Mouse (Mus musculus) midbrain, postnatal 0 days (tissue): ENCODE measurements around the gene Vegfd. TPM values are rescaled to one million over a fixed set of nuclear protein-coding genes. Genes with fewer than 3 reads are reported as not detected.

Experiments used
- ATAC-seq: fragments of 200-750 bp; cut with Nextera tagmentation; 2 replicates; pipeline ENCODE4 v1.8.0; 2017; ENCODE audit warnings: moderate number of reproducible peaks, mild to moderate bottlenecking, moderate TSS enrichment, moderate library complexity; ENCODE audit not compliant: low FRiP score
- DNase-seq: peaks from one replicate; pipeline ENCODE4 v3.0.0-alpha.2; 2015; ENCODE audit warnings: low spot score
- H3K27ac ChIP-seq: fragments of 300-500 bp; sonication (generic); 2 replicates; pipeline ENCODE4 v1.5.1; 2014; ENCODE audit warnings: low read depth, mild to moderate bottlenecking, low read length, mixed read lengths
- H3K27me3 ChIP-seq: fragments of 300-500 bp; sonication (generic); 2 replicates; pipeline ENCODE4 v1.6.1; 2014; ENCODE audit warnings: low read length, control low read depth, mixed read lengths; ENCODE audit not compliant: insufficient read depth
- H3K36me3 ChIP-seq: fragments of 300-500 bp; sonication (generic); 2 replicates; pipeline ENCODE4 v1.6.1; 2014; ENCODE audit warnings: low read length, control low read depth, mixed read lengths; ENCODE audit not compliant: insufficient read depth
- H3K4me1 ChIP-seq: fragments of 300-500 bp; sonication (generic); 2 replicates; pipeline ENCODE4 v1.6.1; 2014; ENCODE audit warnings: mild to moderate bottlenecking, control low read depth, antibody characterized with exemption, low read length, mixed read lengths; ENCODE audit not compliant: insufficient read depth
- H3K4me2 ChIP-seq: fragments of 300-500 bp; sonication (generic); 2 replicates; pipeline ENCODE4 v1.6.1; 2014; ENCODE audit warnings: low read depth, mild to moderate bottlenecking, low read length, mixed read lengths; ENCODE audit not compliant: poor library complexity, severe bottlenecking
- H3K4me3 ChIP-seq: fragments of 300-500 bp; sonication (generic); 2 replicates; pipeline ENCODE4 v1.5.1; 2014; ENCODE audit warnings: low read depth, mild to moderate bottlenecking, low read length, moderate library complexity
- H3K9ac ChIP-seq: fragments of 300-500 bp; sonication (generic); replicated peaks from 2 replicates; pipeline ENCODE4 v1.6.1; 2014; ENCODE audit warnings: mild to moderate bottlenecking, low read length, moderate library complexity, mixed read lengths; ENCODE audit not compliant: poor library complexity, severe bottlenecking
- H3K9me3 ChIP-seq: fragments of 300-500 bp; sonication (generic); 2 replicates; pipeline ENCODE4 v1.6.1; 2016; ENCODE audit warnings: low read length, control low read depth
- CTCF ChIP-seq: IDR thresholded peaks from 2 replicates; pipeline ENCODE4 v1.5.1; 2016; ENCODE audit warnings: antibody characterized with exemption, mild to moderate bottlenecking
- WGBS: fragments of 180-500 bp; shearing (Covaris S2); extraction: QIAGEN DNeasy Blood & Tissue Kit; methylation state at CpG from one replicate; pipeline ENCODE4 v1.1.7; 2014; 5-methylcytosine and 5-hydroxymethylcytosine counted together
- polyA plus RNA-seq: library from polyadenylated mRNA; unstranded; fragments of >200 nt; fragmentation: Nextera tagmentation; extraction: Ambion mirVana; gene quantifications from 2 replicates; pipeline ENCODE4 v1.2.1, GENCODE M21; 2015
- total RNA-seq: library from RNA; depleted of rRNA; stranded (reverse); fragments of >200 nt; gene quantifications from 2 replicates; pipeline ENCODE4 v1.2.3, GENCODE M21; 2014; rRNA removed

Vegfd gene
- total and polyA plus RNA-seq, 2 experiments from 2014 or later, result 0.10 to 0.11 TPM

DNA sequence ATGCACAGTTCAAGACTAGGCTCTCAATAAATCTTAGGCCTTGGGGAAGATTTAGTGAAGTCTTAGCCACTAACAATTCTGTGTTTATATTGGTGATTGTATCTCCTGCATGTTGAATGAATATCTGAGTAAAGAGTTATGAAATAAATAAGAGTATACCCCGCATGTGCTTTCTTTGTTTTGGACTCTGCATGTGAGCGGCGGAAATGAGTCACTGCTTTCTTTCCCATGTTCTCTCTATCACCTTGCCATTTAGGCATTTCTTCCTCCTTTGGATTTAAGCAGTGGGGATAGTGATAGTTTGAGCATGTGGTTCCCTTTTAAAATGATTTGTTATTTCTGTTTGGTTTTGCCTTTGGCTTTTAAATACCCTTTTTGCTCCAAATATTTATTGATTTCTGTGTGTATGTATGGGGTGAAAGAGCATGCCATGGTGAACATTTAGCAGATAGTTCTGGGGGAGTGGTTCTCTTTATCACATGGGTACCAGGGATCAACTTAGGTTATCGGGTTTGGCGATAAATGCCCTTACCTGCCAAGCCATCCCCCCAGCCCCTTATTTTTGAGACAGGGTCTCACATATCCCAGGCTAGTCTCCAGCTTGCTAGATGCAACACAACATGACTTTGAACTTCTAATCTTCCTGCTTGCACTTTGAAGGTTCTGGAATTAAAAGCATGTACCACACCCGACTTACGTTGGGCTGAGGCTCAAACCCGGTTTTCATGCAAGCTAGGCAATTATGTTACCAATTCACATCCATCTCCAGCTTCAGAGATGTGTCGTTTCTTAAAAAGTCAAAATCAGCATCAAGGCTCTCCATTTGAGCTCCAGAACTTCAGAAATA, 73.9 kb downstream of the Vegfd start:
- H3K4me3 ChIP-seq, result no peak overlapping the region
- WGBS, result 92% methylated on average over 9 of the region's 9 CpGs
- no peak overlapping the region for H3K9ac ChIP-seq
- no peaks in the 10 kb centered on the region for H3K9me3 ChIP-seq
- no peak for ATAC-seq
- no peak overlapping the region for H3K27ac ChIP-seq
- no peaks in the 10 kb centered on the region for H3K36me3 ChIP-seq
- no peak overlapping the region for H3K4me2 ChIP-seq
- DNase-seq, result no peak
- H3K4me1 ChIP-seq, result no peaks in the 10 kb centered on the region
- no peaks in the 10 kb centered on the region; the same call in 1 of the 2 replicates for H3K27me3 ChIP-seq
- TF ChIP-seq CTCF, result no peak

DNA sequence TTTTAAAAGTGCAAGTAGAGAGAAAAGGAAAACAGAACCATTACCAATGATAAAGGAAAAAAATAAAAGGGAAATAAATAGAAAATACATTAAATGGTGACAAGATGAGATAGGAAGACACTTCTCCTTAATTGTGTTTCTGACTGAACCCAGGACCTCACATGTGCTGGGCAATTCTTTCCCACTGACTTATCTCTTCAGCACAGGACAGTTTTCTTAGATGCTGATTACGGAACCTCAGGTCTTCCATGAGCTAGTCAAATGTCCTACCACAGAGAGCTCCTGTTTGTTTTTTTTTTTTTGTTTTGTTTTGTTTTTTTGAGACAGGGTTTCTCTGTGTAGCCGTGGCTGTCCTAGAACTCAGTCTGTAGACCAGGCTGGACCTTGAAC, 74.5 kb downstream of the Vegfd start:
- H3K4me3 ChIP-seq, result no peak overlapping the region
- no peak overlapping the region for H3K4me2 ChIP-seq
- H3K27ac ChIP-seq, result no peak overlapping the region
- H3K27me3 ChIP-seq, result no peaks in the 10 kb centered on the region; the same call in 1 of the 2 replicates
- ATAC-seq, result no peak
- H3K9ac ChIP-seq, result no peak overlapping the region
- no peaks in the 10 kb centered on the region for H3K36me3 ChIP-seq
- DNase-seq, result no peak
- 83% methylated on average over 2 of the region's 2 CpGs for WGBS
- no peaks in the 10 kb centered on the region for H3K9me3 ChIP-seq
- H3K4me1 ChIP-seq, result no peaks in the 10 kb centered on the region
- TF ChIP-seq CTCF, result no peak

- Histone ChIP-seq H3K27me3 (peaks cover 4% of the 10 kb centered on the region; the same call in 1 of the 2 replicates), H3K4me3 (no peak overlapping the region), H3K9me3 (no peaks in the 10 kb centered on the region), H3K4me2 (no peak overlapping the region), H3K9ac (no peak overlapping the region), H3K4me1 (no peaks in the 10 kb centered on the region), H3K27ac (no peak overlapping the region), H3K36me3 (no peaks in the 10 kb centered on the region)
- WGBS, result 41% methylated on average over 3 of the region's 3 CpGs
- ATAC-seq (0 out of 2 replicates have a peak, but pooled peaks have one; percentile 31), DNase-seq (peak; percentile 65)
- peak; percentile 69 for TF ChIP-seq CTCF
Measured at GRCm38 (mm10) chrX:164449201-164449600, 76.0 kb downstream of the Vegfd start.

Other genes with a start within 250 kb of the Vegfd start
- 0.05 and 0.76 TPM in 2 replicates for gene Ace2, start 234.0 kb upstream of the Vegfd start, total RNA-seq
- gene Ace2, start 234.0 kb upstream of the Vegfd start, polyA plus RNA-seq, result 0.68 and 0.71 TPM in 2 replicates
- 0.42 and 0.93 TPM in 2 replicates for gene Bmx, start 115.2 kb upstream of the Vegfd start, total RNA-seq
- 0.48 and 0.58 TPM in 2 replicates for gene Bmx, start 115.2 kb upstream of the Vegfd start, polyA plus RNA-seq
- gene Pir, start 104.0 kb upstream of the Vegfd start, total RNA-seq, result 0.55 and 1.1 TPM in 2 replicates
- gene Pir, start 104.0 kb upstream of the Vegfd start, polyA plus RNA-seq, result 3.2 and 5.6 TPM in 2 replicates
- 1.8 and 4.1 TPM in 2 replicates for gene Piga, start 46.4 kb downstream of the Vegfd start, total RNA-seq
- 1.7 and 2.0 TPM in 2 replicates for gene Piga, start 46.4 kb downstream of the Vegfd start, polyA plus RNA-seq
- gene Asb11, start 63.6 kb downstream of the Vegfd start, total RNA-seq, result not detected in 2 replicates
- gene Asb11, start 63.6 kb downstream of the Vegfd start, polyA plus RNA-seq, result not detected in 2 replicates
- gene Asb9, start 132.9 kb downstream of the Vegfd start, total RNA-seq, result not detected in 2 replicates
- not detected in 2 replicates for gene Asb9, start 132.9 kb downstream of the Vegfd start, polyA plus RNA-seq